Mouse (Mus musculus): ENCODE data around the gene Mapk8ip2. TPM values are rescaled to one million over a fixed set of nuclear protein-coding genes. Genes with fewer than 3 reads are reported as not detected.
A peak's percentile ranks its signal among the peaks of the same experiment; 100 is the strongest.

Gene Mapk8ip2
- polyA plus RNA-seq, 1 experiment from 2014 or later: 61.6 TPM

- WGBS: 93% methylated on average over 7 of the region's 7 CpGs
- no peaks in the 10 kb centered on the region for H3K27me3 ChIP-seq (ENCODE audit: control insufficient read depth, insufficient read depth, low read length)
- no peak overlapping the region for H3K4me2 ChIP-seq (ENCODE audit: low read length)
- no peak overlapping the region for H3K4me3 ChIP-seq (replicated peaks; ENCODE audit: low read depth, low read length)
- H3K27ac ChIP-seq (replicated peaks; ENCODE audit: low read depth, low read length): no peak overlapping the region
- peaks cover 77% of the 10 kb centered on the region for H3K36me3 ChIP-seq (ENCODE audit: control insufficient read depth, insufficient read depth, low read length)
- DNase-seq: no peak
- no peaks in the 10 kb centered on the region for H3K9me3 ChIP-seq (ENCODE audit: control insufficient read depth, low read length)
- peaks cover 18% of the 10 kb centered on the region for H3K4me1 ChIP-seq (ENCODE audit: control insufficient read depth, insufficient read depth, low read length)
- no peak overlapping the region for H3K9ac ChIP-seq (replicated peaks; ENCODE audit: low read length)
- no peak for ATAC-seq (ENCODE audit: low FRiP score, low TSS enrichment)
Observed at GRCm38 (mm10) chr15:89459821-89460220, 6.1 kb downstream of the Mapk8ip2 start.

- DNase-seq: no peak
- Histone ChIP-seq H3K4me2 (ENCODE audit: low read length) (no peak overlapping the region), H3K9me3 (ENCODE audit: control insufficient read depth, low read length) (no peaks in the 10 kb centered on the region), H3K36me3 (ENCODE audit: control insufficient read depth, insufficient read depth, low read length) (peaks cover 77% of the 10 kb centered on the region), H3K4me3 (replicated peaks; ENCODE audit: low read depth, low read length) (no peak overlapping the region), H3K27ac (replicated peaks; ENCODE audit: low read depth, low read length) (no peak overlapping the region), H3K27me3 (ENCODE audit: control insufficient read depth, insufficient read depth, low read length) (no peaks in the 10 kb centered on the region), H3K4me1 (ENCODE audit: control insufficient read depth, insufficient read depth, low read length) (peaks cover 13% of the 10 kb centered on the region), H3K9ac (replicated peaks; ENCODE audit: low read length) (no peak overlapping the region)
- WGBS: 81% methylated on average over 10 of the region's 10 CpGs
- ATAC-seq (ENCODE audit: low FRiP score, low TSS enrichment): no peak
Observed at GRCm38 (mm10) chr15:89460298-89460697, 6.6 kb downstream of the Mapk8ip2 start.

GRCm38 (mm10) chr15:89461321-89461720 is 7.6 kb downstream of the Mapk8ip2 start:
- Histone ChIP-seq H3K27ac (replicated peaks; ENCODE audit: low read depth, low read length) (no peak overlapping the region), H3K36me3 (ENCODE audit: control insufficient read depth, insufficient read depth, low read length) (peaks cover 72% of the 10 kb centered on the region), H3K4me1 (ENCODE audit: control insufficient read depth, insufficient read depth, low read length) (peaks cover 4% of the 10 kb centered on the region), H3K9me3 (ENCODE audit: control insufficient read depth, low read length) (no peaks in the 10 kb centered on the region), H3K27me3 (ENCODE audit: control insufficient read depth, insufficient read depth, low read length) (no peaks in the 10 kb centered on the region), H3K4me2 (ENCODE audit: low read length) (no peak overlapping the region), H3K4me3 (replicated peaks; ENCODE audit: low read depth, low read length) (no peak overlapping the region), H3K9ac (replicated peaks; ENCODE audit: low read length) (no peak overlapping the region)
- no peak for DNase-seq
- ATAC-seq (ENCODE audit: low FRiP score, low TSS enrichment): no peak
- 85% methylated on average over 15 of the region's 15 CpGs for WGBS

- DNase-seq (no peak), ATAC-seq (ENCODE audit: low FRiP score, low TSS enrichment) (no peak)
- Histone ChIP-seq H3K36me3 (ENCODE audit: control insufficient read depth, insufficient read depth, low read length) (peaks cover 63% of the 10 kb centered on the region), H3K9me3 (ENCODE audit: control insufficient read depth, low read length) (no peaks in the 10 kb centered on the region), H3K27me3 (ENCODE audit: control insufficient read depth, insufficient read depth, low read length) (no peaks in the 10 kb centered on the region), H3K27ac (replicated peaks; ENCODE audit: low read depth, low read length) (no peak overlapping the region), H3K4me3 (replicated peaks; ENCODE audit: low read depth, low read length) (no peak overlapping the region), H3K4me2 (ENCODE audit: low read length) (no peak overlapping the region), H3K4me1 (ENCODE audit: control insufficient read depth, insufficient read depth, low read length) (peaks cover 4% of the 10 kb centered on the region), H3K9ac (replicated peaks; ENCODE audit: low read length) (no peak overlapping the region)
- 83% methylated on average over 7 of the region's 7 CpGs for WGBS
Observed at GRCm38 (mm10) chr15:89462176-89462575, 8.5 kb downstream of the Mapk8ip2 start.

DNA sequence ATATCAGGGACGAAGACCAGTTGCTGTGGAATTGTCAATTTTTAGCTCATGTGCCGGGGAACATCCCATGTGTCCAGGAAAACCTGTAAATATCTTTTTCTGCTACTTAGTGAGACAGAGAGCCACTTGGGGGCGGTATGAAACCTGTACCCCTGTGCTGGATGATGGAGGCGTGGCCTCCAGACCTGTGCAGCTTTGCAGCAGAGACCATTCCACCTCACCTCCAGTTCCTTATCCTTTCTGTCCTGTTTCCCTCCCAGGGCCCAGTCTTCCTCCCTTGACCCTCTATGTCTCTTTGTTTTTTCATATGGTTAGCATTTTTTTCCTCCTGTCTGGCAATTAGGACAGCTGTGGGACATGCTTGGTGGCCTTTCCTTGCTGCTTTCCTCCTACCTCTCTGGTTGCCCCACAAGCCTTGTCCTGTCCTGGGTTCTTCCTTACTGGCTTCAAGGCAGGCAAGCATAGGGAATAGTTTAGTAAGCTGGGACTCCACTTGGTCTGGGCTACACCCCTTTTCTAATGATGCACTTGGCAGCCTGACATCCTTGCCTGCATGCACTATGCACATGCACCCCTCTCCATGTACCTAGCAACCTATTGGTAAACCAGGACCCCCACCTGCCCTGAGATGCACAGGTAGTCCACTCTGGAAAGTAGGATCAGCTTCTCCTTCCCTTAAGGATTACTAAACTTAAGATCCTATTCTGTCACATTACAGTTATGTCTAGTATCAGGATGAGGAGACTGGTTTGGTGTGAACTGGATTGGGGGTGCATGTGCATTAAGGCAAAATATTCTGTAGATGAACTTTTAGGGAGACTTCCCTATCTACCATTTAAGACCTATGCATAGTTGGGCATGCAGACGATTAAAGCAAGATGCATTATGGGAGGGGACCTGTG is 9.9 kb downstream of the Mapk8ip2 start:
- H3K36me3 ChIP-seq (ENCODE audit: control insufficient read depth, insufficient read depth, low read length): peaks cover 49% of the 10 kb centered on the region
- peaks cover 4% of the 10 kb centered on the region for H3K4me1 ChIP-seq (ENCODE audit: control insufficient read depth, insufficient read depth, low read length)
- H3K4me3 ChIP-seq (replicated peaks; ENCODE audit: low read depth, low read length): no peak overlapping the region
- no peak overlapping the region for H3K9ac ChIP-seq (replicated peaks; ENCODE audit: low read length)
- H3K9me3 ChIP-seq (ENCODE audit: control insufficient read depth, low read length): no peaks in the 10 kb centered on the region
- ATAC-seq (ENCODE audit: low FRiP score, low TSS enrichment): no peak
- no peak overlapping the region for H3K27ac ChIP-seq (replicated peaks; ENCODE audit: low read depth, low read length)
- 73% methylated on average over 5 of the region's 5 CpGs for WGBS
- no peak overlapping the region for H3K4me2 ChIP-seq (ENCODE audit: low read length)
- no peak for DNase-seq
- no peaks in the 10 kb centered on the region for H3K27me3 ChIP-seq (ENCODE audit: control insufficient read depth, insufficient read depth, low read length)

DNA sequence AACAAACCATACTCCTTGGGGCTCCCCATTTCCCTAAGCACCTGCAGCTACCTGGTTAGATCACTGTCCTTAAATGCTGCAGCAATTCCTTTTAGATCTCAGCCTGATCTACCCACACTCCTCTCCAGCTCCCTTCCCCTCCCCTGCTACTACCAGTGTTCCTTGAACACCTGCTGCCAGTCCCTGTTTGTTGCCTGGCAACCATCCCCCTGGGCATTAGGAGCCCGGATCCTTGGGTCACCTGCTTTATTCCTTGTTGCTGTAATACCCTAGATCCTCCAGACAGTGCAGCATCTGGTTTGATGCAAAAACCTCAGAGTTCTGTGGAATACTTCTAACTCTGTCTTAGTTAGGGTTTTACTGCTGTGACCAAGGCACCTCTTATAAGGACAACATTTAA is 11.3 kb downstream of the Mapk8ip2 start:
- H3K9ac ChIP-seq (replicated peaks; ENCODE audit: low read length): no peak overlapping the region
- no peak overlapping the region; the same call in 1 of the 2 replicates for H3K27ac ChIP-seq (replicated peaks; ENCODE audit: low read depth, low read length)
- no peaks in the 10 kb centered on the region for H3K9me3 ChIP-seq (ENCODE audit: control insufficient read depth, low read length)
- ATAC-seq (ENCODE audit: low FRiP score, low TSS enrichment) (peak; percentile 64; the same call in 1 of the 2 replicates), DNase-seq (peak; percentile 75)
- no peaks in the 10 kb centered on the region for H3K27me3 ChIP-seq (ENCODE audit: control insufficient read depth, insufficient read depth, low read length)
- H3K4me1 ChIP-seq (ENCODE audit: control insufficient read depth, insufficient read depth, low read length): peaks cover 4% of the 10 kb centered on the region
- WGBS: 0% methylated on average over 1 of the region's 1 CpGs
- no peak overlapping the region for H3K4me3 ChIP-seq (replicated peaks; ENCODE audit: low read depth, low read length)
- no peak overlapping the region for H3K4me2 ChIP-seq (ENCODE audit: low read length)
- peaks cover 36% of the 10 kb centered on the region for H3K36me3 ChIP-seq (ENCODE audit: control insufficient read depth, insufficient read depth, low read length)

DNA sequence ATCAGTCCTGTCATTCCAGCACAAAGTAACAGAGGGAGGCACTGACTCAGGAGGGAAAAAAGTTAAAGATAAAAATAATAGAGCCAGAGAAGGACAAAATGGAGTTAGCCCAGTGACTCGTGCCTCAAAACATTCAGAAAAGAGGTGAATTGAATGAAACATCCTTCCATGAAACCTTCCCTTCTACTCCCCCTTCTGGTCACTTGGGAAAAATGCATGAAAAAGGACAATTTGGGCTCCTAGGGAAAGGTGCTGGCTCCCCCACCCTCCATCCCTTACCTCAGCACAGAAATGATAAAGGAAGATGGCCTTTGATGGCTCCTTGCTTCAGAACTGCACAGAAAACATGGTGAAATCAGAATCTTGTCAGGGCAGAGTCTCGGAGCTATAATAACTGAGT is 14.9 kb downstream of the Mapk8ip2 start:
- Histone ChIP-seq H3K27ac (replicated peaks; ENCODE audit: low read depth, low read length) (no peak overlapping the region), H3K36me3 (ENCODE audit: control insufficient read depth, insufficient read depth, low read length) (0 out of 2 replicates have a peak, but pooled peaks cover 2% of the 10 kb centered on the region), H3K4me3 (replicated peaks; ENCODE audit: low read depth, low read length) (no peak overlapping the region), H3K4me2 (ENCODE audit: low read length) (no peak overlapping the region), H3K27me3 (ENCODE audit: control insufficient read depth, insufficient read depth, low read length) (no peaks in the 10 kb centered on the region), H3K9me3 (ENCODE audit: control insufficient read depth, low read length) (no peaks in the 10 kb centered on the region), H3K9ac (replicated peaks; ENCODE audit: low read length) (no peak overlapping the region), H3K4me1 (ENCODE audit: control insufficient read depth, insufficient read depth, low read length) (peaks cover 4% of the 10 kb centered on the region)
- ATAC-seq (ENCODE audit: low FRiP score, low TSS enrichment) (no peak), DNase-seq (peak; percentile 77)
- 33% methylated on average over 2 of the region's 2 CpGs for WGBS

GRCm38 (mm10) chr15:89471476-89471875 is 17.8 kb downstream of the Mapk8ip2 start:
- H3K36me3 ChIP-seq (ENCODE audit: control insufficient read depth, insufficient read depth, low read length): no peaks in the 10 kb centered on the region
- H3K27me3 ChIP-seq (ENCODE audit: control insufficient read depth, insufficient read depth, low read length): no peaks in the 10 kb centered on the region
- H3K4me2 ChIP-seq (ENCODE audit: low read length): no peak overlapping the region
- H3K9me3 ChIP-seq (ENCODE audit: control insufficient read depth, low read length): no peaks in the 10 kb centered on the region
- no peak overlapping the region for H3K4me3 ChIP-seq (replicated peaks; ENCODE audit: low read depth, low read length)
- peaks cover 8% of the 10 kb centered on the region for H3K4me1 ChIP-seq (ENCODE audit: control insufficient read depth, insufficient read depth, low read length)
- WGBS: 89% methylated on average over 4 of the region's 4 CpGs
- H3K27ac ChIP-seq (replicated peaks; ENCODE audit: low read depth, low read length): no peak overlapping the region
- ATAC-seq (ENCODE audit: low FRiP score, low TSS enrichment) (no peak), DNase-seq (no peak)
- H3K9ac ChIP-seq (replicated peaks; ENCODE audit: low read length): no peak overlapping the region

DNA sequence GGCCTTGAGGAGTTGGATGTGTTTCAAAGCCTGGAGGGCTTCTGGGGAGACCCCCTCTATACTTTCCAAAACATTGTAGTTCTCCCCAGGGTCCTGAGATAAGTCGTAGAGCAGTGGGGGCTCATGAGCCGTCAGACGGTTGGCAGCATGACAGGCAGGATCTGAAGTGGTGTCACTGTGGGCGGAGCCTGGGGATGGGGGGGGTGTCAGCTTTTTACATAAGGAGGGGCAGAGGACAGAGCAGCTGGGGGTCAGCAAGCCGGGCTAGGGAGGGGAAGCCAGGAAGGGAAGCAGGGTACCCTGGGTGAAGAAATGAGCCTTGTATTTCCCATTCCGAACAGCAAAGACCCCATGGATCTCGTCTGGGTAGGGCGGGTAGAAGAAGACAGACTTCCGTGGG is 19.7 kb downstream of the Mapk8ip2 start:
- H3K36me3 ChIP-seq (ENCODE audit: control insufficient read depth, insufficient read depth, low read length): no peaks in the 10 kb centered on the region
- H3K9ac ChIP-seq (replicated peaks; ENCODE audit: low read length): no peak overlapping the region
- DNase-seq (no peak), ATAC-seq (ENCODE audit: low FRiP score, low TSS enrichment) (no peak)
- H3K27me3 ChIP-seq (ENCODE audit: control insufficient read depth, insufficient read depth, low read length): no peaks in the 10 kb centered on the region
- no peak overlapping the region for H3K4me2 ChIP-seq (ENCODE audit: low read length)
- H3K4me3 ChIP-seq (replicated peaks; ENCODE audit: low read depth, low read length): no peak overlapping the region
- 78% methylated on average over 9 of the region's 9 CpGs for WGBS
- peaks cover 11% of the 10 kb centered on the region for H3K4me1 ChIP-seq (ENCODE audit: control insufficient read depth, insufficient read depth, low read length)
- H3K9me3 ChIP-seq (ENCODE audit: control insufficient read depth, low read length): no peaks in the 10 kb centered on the region
- H3K27ac ChIP-seq (replicated peaks; ENCODE audit: low read depth, low read length): no peak overlapping the region
